Mouse (Mus musculus): Measurements from ENCODE around the gene Chn1.
"Not testable (repeated sequence)": the region's sequence is repeated elsewhere in the genome, so short reads cannot be mapped to it uniquely, and the experiment has no call there.

The Chn1 gene

GRCm38 (mm10) chr2:73774786-73775682 lies at the start of gene Chn1:
TSS of gene Chn1 (minus strand) at chr2:73775346.
- peak; percentile 88 for DNase-seq (ENCODE audit: low read depth, low spot score)

- peak; percentile 37 for DNase-seq (ENCODE audit: low read depth, low spot score)
Measured at GRCm38 (mm10) chr2:73818742-73819141, 43.6 kb upstream of the Chn1 start.

- peak; percentile 45 for DNase-seq (ENCODE audit: low read depth, low spot score)
Measured at GRCm38 (mm10) chr2:73807609-73808008, 32.5 kb upstream of the Chn1 start.

- DNase-seq (ENCODE audit: low read depth, low spot score), result not testable (repeated sequence)
Measured at GRCm38 (mm10) chr2:73800127-73800526, 25.0 kb upstream of the Chn1 start.

GRCm38 (mm10) chr2:73798786-73799185 lies 23.6 kb upstream of the Chn1 start:
- peak; percentile 77 for DNase-seq (ENCODE audit: low read depth, low spot score)

GRCm38 (mm10) chr2:73798136-73798535 lies 23.0 kb upstream of the Chn1 start:
- DNase-seq (ENCODE audit: low read depth, low spot score), result no peak

GRCm38 (mm10) chr2:73791846-73792630 lies 16.9 kb upstream of the Chn1 start:
- peak; percentile 93 for DNase-seq (ENCODE audit: low read depth, low spot score)

- no peak for DNase-seq (ENCODE audit: low read depth, low spot score)
Measured at GRCm38 (mm10) chr2:73790332-73790731, 15.2 kb upstream of the Chn1 start.

- DNase-seq (ENCODE audit: low read depth, low spot score), result no peak
Measured at GRCm38 (mm10) chr2:73788395-73788794, 13.2 kb upstream of the Chn1 start.

- no peak for DNase-seq (ENCODE audit: low read depth, low spot score)
Measured at GRCm38 (mm10) chr2:73782371-73782905, 7.3 kb upstream of the Chn1 start.

- DNase-seq (ENCODE audit: low read depth, low spot score), result no peak
Measured at GRCm38 (mm10) chr2:73780321-73781010, 5.3 kb upstream of the Chn1 start.

- no peak for DNase-seq (ENCODE audit: low read depth, low spot score)
Measured at GRCm38 (mm10) chr2:73779796-73780195, 4.7 kb upstream of the Chn1 start.

GRCm38 (mm10) chr2:73779016-73779595 lies 4.0 kb upstream of the Chn1 start:
- DNase-seq (ENCODE audit: low read depth, low spot score), result no peak

GRCm38 (mm10) chr2:73776936-73777335 lies 1.8 kb upstream of the Chn1 start:
- DNase-seq (ENCODE audit: low read depth, low spot score), result no peak

GRCm38 (mm10) chr2:73775683-73776310 lies 651 bp upstream of the Chn1 start:
- DNase-seq (ENCODE audit: low read depth, low spot score), result no peak

- DNase-seq (ENCODE audit: low read depth, low spot score), result peak; percentile 49
Measured at GRCm38 (mm10) chr2:73772945-73773344, 2.2 kb downstream of the Chn1 start.

GRCm38 (mm10) chr2:73768669-73769068 lies 6.5 kb downstream of the Chn1 start:
- DNase-seq (ENCODE audit: low read depth, low spot score), result peak; percentile 81

- no peak for DNase-seq (ENCODE audit: low read depth, low spot score)
Measured at GRCm38 (mm10) chr2:73763541-73763940, 11.6 kb downstream of the Chn1 start.

GRCm38 (mm10) chr2:73759899-73760298 lies 15.2 kb downstream of the Chn1 start:
- no peak for DNase-seq (ENCODE audit: low read depth, low spot score)

- DNase-seq (ENCODE audit: low read depth, low spot score), result no peak
Measured at GRCm38 (mm10) chr2:73759027-73759426, 16.1 kb downstream of the Chn1 start.

GRCm38 (mm10) chr2:73747297-73747696 lies 27.8 kb downstream of the Chn1 start:
- no peak for DNase-seq (ENCODE audit: low read depth, low spot score)

Data from R1 (cell line).